Mouse (Mus musculus): ENCODE measurements around the gene Fgf12. TPM values are rescaled to one million over a fixed set of nuclear protein-coding genes. Genes with fewer than 3 reads are reported as not detected.

Fgf12 gene
- total RNA-seq, 2 experiments from 2014 or later, result 0.18 to 0.60 TPM

GRCm38 (mm10) chr16:28389114-28389513 lies 363.8 kb downstream of the Fgf12 start:
- no peak for DNase-seq
- intact Hi-C loops (cut with DNase I; ENCODE audit: low total_unique reads), result no loop called here

GRCm38 (mm10) chr16:28374790-28375189 lies 378.1 kb downstream of the Fgf12 start:
- DNase-seq, result no peak
- intact Hi-C loops (cut with DNase I; ENCODE audit: low total_unique reads), result no loop called here

- intact Hi-C loops (cut with DNase I; ENCODE audit: low total_unique reads), result no loop called here
- DNase-seq, result no peak
Measured at GRCm38 (mm10) chr16:28373311-28373710, 379.6 kb downstream of the Fgf12 start.

GRCm38 (mm10) chr16:28350624-28351023 lies 402.2 kb downstream of the Fgf12 start:
- intact Hi-C loops (cut with DNase I; ENCODE audit: low total_unique reads), result no loop called here
- no peak for DNase-seq

GRCm38 (mm10) chr16:28345323-28345722 lies 407.5 kb downstream of the Fgf12 start:
- intact Hi-C loops (cut with DNase I; ENCODE audit: low total_unique reads), result no loop called here
- DNase-seq, result no peak

GRCm38 (mm10) chr16:28337930-28338329 lies 414.9 kb downstream of the Fgf12 start:
- no peak for DNase-seq
- intact Hi-C loops (cut with DNase I; ENCODE audit: low total_unique reads), result no loop called here

- no peak for DNase-seq
- intact Hi-C loops (cut with DNase I; ENCODE audit: low total_unique reads), result no loop called here
Measured at GRCm38 (mm10) chr16:28336700-28337099, 416.2 kb downstream of the Fgf12 start.

- intact Hi-C loops (cut with DNase I; ENCODE audit: low total_unique reads), result no loop called here
- no peak for DNase-seq
Measured at GRCm38 (mm10) chr16:28335025-28335424, 417.8 kb downstream of the Fgf12 start.

- intact Hi-C loops (cut with DNase I; ENCODE audit: low total_unique reads), result no loop called here
- DNase-seq, result no peak
Measured at GRCm38 (mm10) chr16:28323576-28323975, 429.3 kb downstream of the Fgf12 start.

GRCm38 (mm10) chr16:28311618-28312017 lies 441.2 kb downstream of the Fgf12 start:
- DNase-seq, result no peak
- intact Hi-C loops (cut with DNase I; ENCODE audit: low total_unique reads), result no loop called here

- intact Hi-C loops (cut with DNase I; ENCODE audit: low total_unique reads), result no loop called here
- DNase-seq, result no peak
Measured at GRCm38 (mm10) chr16:28303889-28304288, 449.0 kb downstream of the Fgf12 start.

- no peak for DNase-seq
- intact Hi-C loops (cut with DNase I; ENCODE audit: low total_unique reads), result no loop called here
Measured at GRCm38 (mm10) chr16:28289689-28290330, 463.1 kb downstream of the Fgf12 start.

- intact Hi-C loops (cut with DNase I; ENCODE audit: low total_unique reads), result no loop called here
- no peak for DNase-seq
Measured at GRCm38 (mm10) chr16:28257904-28258303, 495.0 kb downstream of the Fgf12 start.

- intact Hi-C loops (cut with DNase I; ENCODE audit: low total_unique reads), result no loop called here
- DNase-seq, result no peak
Measured at GRCm38 (mm10) chr16:28254303-28254702, 498.6 kb downstream of the Fgf12 start.

- intact Hi-C loops (cut with DNase I; ENCODE audit: low total_unique reads), result no loop called here
- DNase-seq, result no peak
Measured at GRCm38 (mm10) chr16:28251930-28252329, 500.9 kb downstream of the Fgf12 start.

- no peak for DNase-seq
- intact Hi-C loops (cut with DNase I; ENCODE audit: low total_unique reads), result no loop called here
Measured at GRCm38 (mm10) chr16:28242867-28243649, 509.8 kb downstream of the Fgf12 start.

- DNase-seq, result no peak
- intact Hi-C loops (cut with DNase I; ENCODE audit: low total_unique reads), result no loop called here
Measured at GRCm38 (mm10) chr16:28239382-28239781, 513.5 kb downstream of the Fgf12 start.

- intact Hi-C loops (cut with DNase I; ENCODE audit: low total_unique reads), result no loop called here
Measured at GRCm38 (mm10) chr16:28238019-28238868, 514.6 kb downstream of the Fgf12 start.

GRCm38 (mm10) chr16:28215930-28216329 lies 536.9 kb downstream of the Fgf12 start:
- no peak for DNase-seq
- intact Hi-C loops (cut with DNase I; ENCODE audit: low total_unique reads), result no loop called here

More at GRCm38 (mm10) chr16:28238019-28238868, 514.6 kb downstream of the Fgf12 start:
- no peak for DNase-seq

GRCm38 (mm10) chr16:28212411-28212810 lies 540.5 kb downstream of the Fgf12 start:
- no peak for DNase-seq
- intact Hi-C loops (cut with DNase I; ENCODE audit: low total_unique reads), result no loop called here
